Mouse (Mus musculus) thymus, postnatal 25 days (tissue): Measurements from ENCODE around the gene Gen1.

Experiments used
- DNase-seq: peaks from one replicate; pipeline ENCODE4 v3.0.0; 2022

Gen1 gene

GRCm38 (mm10) chr12:11265382-11266281, at the start of gene Gen1, which contains the start of gene Smc6:
TSS of gene Gen1 (minus strand) at chr12:11265801.
TSS of gene Smc6 (plus strand) at chr12:11265886.
- DNase-seq: peak; percentile 90

- DNase-seq: no peak
Measured at GRCm38 (mm10) chr12:11313840-11314239, 48.2 kb upstream of the Gen1 start.

DNA sequence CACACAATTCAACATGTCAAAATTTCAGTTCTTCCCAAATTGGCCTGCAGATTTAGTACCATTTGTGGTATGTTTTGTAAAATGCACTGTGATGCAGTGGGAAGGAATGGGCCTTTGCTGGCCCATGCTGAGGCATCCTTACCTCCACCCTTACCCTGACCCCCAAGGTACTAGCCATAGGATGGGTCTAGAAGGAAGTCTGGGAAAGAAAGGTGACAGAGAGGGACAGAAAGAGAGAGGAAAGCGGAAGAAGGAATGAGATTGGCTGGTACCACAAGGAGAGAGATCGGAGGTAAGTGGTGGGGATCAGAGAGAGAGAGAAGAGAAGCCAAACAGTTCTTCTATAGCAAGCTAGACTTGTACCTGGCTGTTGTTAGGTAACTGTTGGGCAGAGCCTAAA, 45.5 kb upstream of the Gen1 start:
- DNase-seq: no peak

DNA sequence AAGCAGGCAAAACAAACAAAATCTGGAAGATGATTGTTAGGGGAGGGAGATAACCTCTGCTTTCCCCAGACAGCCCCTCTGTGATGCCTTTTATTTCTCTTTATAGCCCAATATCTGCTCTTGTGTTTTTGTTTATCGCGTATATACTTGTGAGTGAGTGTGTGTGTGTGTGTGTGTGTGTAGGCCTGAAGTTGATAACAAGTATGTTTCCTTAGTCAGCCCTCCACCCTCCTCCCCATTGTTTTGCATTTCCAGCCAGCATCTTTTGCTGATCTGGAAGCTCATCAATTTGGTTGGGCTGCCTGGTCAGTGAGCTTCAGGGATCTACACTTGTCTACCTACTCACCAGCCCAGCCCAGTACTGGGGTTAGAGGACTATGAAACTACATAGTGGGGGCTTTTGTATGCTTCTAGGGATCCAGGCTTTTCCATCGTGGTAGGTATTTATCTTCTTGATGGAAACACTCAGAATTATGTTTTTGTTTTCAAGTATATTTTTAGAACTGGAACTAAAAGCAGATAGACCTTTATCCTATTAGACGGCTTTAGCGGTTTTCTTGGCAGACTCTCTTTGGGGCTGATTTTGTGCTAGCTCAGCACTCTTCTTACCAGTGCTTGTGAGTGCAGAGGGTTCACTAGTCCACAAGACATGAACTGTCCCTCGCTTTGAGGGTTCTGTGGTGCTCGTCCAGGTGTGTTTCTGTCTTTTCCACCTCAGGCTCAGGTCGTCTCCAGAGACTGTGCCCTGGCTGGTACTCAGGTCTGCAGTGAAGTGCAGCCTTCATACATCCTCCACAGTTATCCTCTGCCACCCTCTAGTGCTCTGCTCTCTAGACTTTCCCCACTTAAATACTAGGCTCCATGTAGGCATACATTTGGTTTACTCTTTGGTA, 41.4 kb upstream of the Gen1 start:
- no peak for DNase-seq

GRCm38 (mm10) chr12:11300858-11301257, 35.3 kb upstream of the Gen1 start:
- no peak for DNase-seq

GRCm38 (mm10) chr12:11286382-11286781, 20.8 kb upstream of the Gen1 start:
- no peak for DNase-seq

DNA sequence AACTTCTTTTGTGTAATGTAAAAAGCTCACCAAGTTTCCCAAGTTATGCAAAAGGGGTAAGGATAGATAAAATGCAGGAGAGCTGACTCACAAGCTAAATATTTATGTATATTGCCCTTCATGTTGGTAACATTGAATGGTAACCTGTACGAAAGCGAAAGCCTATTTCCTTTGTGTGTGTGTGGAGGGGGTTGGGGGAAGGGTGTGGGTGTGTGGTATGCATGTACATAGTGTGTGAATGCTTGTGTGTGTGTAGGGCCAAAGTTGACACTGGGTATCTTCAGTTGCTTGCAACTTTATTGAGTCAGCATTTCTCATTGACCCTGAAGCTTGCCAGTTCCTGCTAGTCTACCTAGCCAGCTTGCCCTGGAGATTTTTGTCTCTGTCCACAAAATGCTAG, 16.0 kb upstream of the Gen1 start:
- DNase-seq: no peak

GRCm38 (mm10) chr12:11279886-11280285, 14.3 kb upstream of the Gen1 start:
- DNase-seq: no peak

GRCm38 (mm10) chr12:11277207-11277606, 11.6 kb upstream of the Gen1 start:
- no peak for DNase-seq

DNA sequence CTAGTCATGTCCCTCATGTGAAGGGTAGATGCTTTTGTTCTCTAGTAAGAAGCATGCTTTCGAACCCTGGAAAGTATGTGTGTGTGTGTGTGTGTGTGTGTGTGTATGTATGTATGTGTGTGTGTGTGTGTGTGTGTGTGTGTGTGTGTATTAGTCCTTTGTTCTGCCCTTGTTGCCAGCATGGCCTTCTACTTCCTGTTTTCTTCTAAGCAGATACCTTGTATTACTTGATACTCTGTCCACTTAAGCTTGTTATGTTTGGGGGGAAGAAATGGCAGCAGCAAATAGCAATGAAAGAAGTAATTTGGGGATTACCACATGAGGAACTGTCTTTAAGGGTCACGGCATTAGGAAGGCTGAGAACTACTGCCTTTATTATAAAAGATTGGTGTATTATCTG, 11.0 kb upstream of the Gen1 start:
- DNase-seq: no peak

- DNase-seq: no peak
Measured at GRCm38 (mm10) chr12:11273185-11273584, 7.6 kb upstream of the Gen1 start.

DNA sequence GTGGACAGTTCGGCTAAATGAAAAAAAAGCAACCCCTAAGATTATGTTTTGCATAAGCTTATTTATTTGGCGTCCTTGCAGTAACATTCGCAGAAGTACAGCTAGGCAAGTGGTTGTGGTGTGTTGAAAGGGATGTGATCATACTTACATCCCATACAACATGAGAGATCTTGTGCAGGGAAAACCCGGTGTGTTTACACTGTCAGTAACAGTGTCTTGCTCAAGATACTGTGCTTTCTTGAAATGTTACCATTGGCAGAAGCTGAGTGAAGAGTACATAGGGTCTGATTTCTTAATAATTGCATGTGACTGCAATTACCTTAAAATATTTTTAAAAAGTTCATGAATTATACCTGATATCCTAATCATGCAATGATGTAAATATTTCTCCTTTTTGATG, 7.0 kb upstream of the Gen1 start:
- DNase-seq: no peak

DNA sequence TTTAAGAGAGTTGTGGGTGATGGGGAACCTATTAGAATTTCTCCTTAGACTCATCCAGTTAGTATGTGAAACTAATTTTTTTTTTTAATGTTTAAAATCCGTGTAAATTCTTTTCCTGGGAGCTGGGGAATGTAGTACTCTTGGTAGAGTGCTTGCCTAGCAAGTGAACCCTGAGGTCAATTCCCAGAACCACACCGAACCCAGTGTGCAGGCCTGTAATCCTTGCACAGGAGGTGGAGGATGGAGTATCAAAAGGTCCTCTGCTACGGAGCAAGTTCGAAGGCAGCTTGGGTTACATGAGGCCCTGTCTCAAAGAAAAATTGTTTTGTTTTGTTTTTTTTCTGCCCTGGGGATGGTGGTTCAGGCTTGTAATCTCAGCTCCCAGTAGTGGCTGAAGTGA, 1.4 kb upstream of the Gen1 start:
- no peak for DNase-seq

DNA sequence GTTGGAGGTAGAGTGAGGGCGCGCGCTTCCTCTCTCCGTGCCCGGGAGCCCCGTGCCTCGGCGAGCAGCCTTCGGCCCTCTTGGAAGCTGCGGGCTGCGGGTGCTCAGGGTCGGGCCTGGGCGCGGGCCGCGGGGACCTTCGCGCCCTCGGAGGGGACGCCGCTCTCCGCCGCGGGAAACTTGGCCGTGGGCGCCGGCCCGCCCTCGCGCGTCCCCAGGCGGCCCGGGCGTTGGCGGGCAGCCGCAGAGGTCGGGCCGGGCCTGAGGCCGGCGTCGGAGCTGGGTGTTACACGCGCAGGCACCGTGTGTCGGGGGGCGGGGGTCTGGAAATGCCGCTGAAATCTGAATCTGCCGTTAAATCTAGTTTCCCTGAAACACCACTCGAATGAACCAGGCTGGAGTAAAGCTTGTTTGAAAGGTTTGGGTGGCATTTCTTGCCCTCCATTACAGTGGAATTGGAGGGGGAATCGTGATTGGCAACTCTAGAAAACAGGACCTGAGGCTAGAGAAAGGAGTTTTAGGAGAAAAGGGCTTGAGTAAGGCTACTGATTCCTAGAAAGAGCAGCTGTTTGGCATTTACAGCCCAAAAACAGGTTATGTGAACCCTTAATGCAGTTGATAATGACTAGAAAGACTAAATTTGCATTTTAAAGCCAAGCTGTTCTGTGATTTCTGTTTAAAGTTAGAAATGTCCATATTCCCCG, 833 bp upstream of the Gen1 start:
- no peak for DNase-seq

DNA sequence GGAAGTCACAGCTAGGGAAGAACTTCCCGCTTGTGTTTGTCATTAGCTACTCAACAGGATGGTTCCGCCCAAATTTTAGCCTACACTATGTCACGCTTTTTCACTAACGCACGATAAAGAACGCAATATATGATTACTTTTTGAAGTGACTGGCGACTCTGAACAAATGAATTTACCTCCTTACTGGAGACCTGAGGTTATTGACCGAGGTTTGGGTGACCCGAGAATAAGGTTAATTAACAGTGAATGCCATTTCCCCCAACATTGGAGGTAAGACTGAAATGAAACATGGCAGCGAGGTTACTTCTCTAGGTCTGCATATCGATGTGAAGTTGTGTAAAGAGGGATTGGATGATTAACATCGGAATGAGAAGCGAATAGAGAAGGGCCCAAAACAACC, 706 bp downstream of the Gen1 start:
- no peak for DNase-seq

DNA sequence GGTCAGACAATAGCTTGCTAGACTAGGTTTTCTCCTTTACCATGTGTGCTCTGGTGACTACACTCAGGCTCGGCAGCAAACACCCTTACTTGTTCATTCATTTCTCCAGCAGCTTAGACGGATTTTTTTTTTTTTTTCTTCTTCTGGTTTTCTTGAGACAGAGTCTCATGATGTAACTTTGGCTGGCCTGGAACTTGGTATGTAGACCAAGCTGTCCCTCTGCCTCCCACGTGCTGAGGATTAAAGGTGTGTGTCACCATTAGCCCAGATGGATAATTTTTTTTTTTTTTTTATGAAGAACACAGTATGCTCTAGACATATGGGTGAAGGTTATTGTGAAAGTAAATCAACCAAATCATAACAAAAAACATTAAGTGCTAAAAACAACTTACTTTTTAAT, 15.3 kb downstream of the Gen1 start:
- no peak for DNase-seq

DNA sequence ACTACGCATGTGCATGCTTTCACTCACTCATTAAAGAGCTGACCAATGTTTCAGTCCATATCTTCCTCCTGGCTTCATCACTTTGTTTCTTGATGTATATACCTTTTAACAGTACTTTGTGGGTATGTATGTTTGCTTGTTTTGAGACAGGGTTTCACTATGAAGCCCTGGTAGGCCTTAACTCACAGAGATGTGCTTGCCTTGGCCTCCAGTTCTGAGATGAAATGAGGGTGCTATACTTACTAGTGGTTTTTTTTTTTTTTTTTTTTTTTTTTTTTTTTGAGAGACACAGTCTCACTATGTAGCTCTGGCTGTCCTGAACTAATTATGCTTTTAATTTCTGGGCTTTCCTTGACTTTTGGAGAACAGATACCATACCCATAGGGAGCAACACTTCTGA, 18.1 kb downstream of the Gen1 start:
- no peak for DNase-seq

DNA sequence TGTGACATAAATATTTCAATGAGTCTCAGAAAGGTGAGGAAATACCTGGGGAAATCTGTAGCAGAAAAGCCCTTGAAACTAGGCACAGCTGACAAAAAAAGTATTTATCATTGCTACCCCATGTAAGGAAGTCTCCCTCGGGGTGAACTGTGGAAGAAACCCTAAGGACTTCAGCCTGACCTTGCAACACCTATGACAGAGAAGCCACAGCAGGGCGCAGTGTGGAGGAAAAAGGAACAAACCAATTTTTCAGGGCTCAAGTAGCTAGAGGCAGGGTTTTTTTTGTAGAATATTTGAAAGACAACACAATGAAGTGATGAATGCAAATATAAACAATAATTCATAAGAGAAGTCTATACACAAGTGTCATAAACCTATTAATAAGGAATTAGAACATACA, 29.6 kb downstream of the Gen1 start:
- DNase-seq: no peak

DNA sequence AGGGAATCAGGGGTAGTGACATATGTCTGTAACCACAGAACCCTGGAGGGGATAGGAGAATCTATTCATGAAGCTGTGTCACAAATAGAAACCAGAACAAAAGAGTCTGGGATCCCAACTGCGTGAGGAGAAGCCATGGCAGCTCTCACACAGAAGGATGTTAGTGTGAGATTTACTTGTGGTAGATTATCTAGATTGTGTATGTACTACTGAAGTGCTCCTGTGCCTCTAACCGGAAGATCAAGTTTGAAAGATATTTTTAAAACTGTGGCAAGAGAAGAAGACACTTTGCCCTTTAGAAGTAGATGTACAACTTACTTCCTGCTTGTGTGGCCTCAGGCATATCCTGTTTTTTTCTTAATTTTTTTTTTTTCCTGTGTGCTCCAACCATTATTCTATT, 35.3 kb downstream of the Gen1 start:
- peak; percentile 33 for DNase-seq

DNA sequence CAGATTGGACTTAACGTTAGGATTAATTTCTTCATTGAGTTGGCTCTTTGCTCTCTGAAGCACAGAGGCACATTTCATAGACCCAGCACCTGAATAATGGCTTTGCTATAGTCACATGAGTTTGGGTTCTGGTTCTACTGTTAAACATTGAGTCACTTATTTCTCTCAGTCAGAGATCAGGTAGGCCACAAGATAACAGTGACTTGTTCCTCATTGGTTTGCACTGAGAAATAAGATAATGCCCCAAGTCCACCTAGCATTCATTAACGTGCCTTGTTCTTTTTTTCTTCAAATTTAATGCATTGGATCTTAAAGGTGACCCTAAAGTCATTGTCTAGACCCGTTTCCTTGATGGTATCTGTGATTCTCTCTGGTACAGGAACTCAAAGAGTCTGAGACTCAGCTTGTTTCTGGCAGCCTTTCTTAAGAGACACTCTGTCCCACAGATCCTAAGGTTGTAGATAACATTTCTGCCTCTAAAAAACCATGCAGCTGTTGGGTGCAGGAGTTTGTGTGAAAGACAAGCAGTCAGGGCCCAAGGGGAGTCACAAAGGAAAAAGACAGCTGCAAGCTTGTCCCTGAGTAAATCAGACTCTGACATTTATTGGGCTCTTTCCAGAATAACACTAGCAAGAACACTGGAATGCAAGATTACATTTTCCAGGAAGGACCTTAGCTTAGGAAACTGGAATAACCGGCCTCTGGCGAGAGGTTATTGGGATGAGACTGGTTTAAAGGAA, 38.9 kb downstream of the Gen1 start:
- no peak for DNase-seq

GRCm38 (mm10) chr12:11226123-11226522, 39.5 kb downstream of the Gen1 start:
- no peak for DNase-seq

DNA sequence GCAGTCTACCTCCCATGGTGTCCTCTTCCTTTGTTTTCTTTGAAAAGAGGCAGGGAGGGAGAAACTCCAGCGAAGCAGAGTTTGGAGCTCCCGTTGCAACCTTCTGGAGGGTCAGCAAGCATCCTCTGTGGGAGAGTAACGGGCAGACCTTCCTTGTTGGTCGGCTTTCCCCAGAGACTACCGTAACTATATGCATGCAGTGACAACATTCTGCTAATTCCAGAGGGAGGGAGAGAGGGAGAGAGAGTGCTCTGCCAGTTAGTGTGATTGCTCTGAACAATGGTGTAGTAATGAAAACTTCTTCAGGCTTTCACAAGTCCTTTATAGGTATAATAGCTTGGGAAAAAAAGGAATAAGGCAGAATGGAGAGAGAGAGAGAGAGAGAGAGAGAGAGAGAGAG, 40.9 kb downstream of the Gen1 start:
- DNase-seq: no peak

DNA sequence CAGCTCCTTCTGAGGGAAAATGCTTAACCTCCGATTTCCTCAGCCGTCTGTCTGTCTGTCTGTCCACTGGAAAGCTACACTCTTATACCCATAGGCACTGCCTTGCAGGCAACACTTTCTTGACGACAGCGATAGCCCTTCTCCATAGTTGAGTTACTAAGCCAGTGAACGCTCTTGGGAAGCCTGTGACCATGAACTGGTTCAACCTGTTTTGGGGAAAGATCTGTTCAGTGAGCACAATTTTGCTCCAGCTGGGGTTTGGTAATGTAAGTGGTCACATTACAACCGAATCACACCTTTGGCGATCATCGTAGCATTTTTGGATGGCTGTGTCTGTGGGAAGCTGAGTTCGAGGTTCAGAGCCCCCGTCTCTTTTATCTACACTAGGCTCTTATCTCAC, 42.5 kb downstream of the Gen1 start:
- no peak for DNase-seq
